Comparison of ENCODE assay signal across 9 mouse cellular contexts in genomic region chr12:28701302-28701701, GRCm38 (mm10). TPM values are rescaled to one million over a fixed set of nuclear protein-coding genes. Genes with fewer than 3 reads are reported as not detected.
DNase-seq lines count a peak whose midpoint lies in the region; ATAC-seq lines count a peak whose summit lies in the region.
"Had no signal": no experiment of that assay in that cellular context is flagged by ENCODE, and none has a peak within 500 bp of the region (broad histone marks: within the 10 kb centered on the region; RNA-seq: fewer than 3 reads in every experiment).

No protein-coding gene starts in this region.

- H3K9ac ChIP-seq in intestine, embryonic 16.5 days (ENCODE audit: low read depth, low read length): no peak overlapping the region
- H3K9ac ChIP-seq in intestine, embryonic 15.5 days: no peak overlapping the region
- peak overlapping the region; percentile 37; the same call in 1 of the 2 replicates for H3K9ac ChIP-seq in forebrain, embryonic 16.5 days (replicated peaks; ENCODE audit: low read depth, low read length)
- H3K9ac ChIP-seq in limb, embryonic 15.5 days: no peak overlapping the region

- peak; percentile 20 for DNase-seq in ES-CJ7 (ENCODE audit: low read depth, low spot score)
- no peak for DNase-seq in urinary bladder, postnatal 4 days (ENCODE audit: low spot score in 2 of 2)
- DNase-seq in spleen, postnatal 4 days (ENCODE audit: low spot score in 2 of 2): no peak
- DNase-seq in embryonic facial prominence, embryonic 10.5 days (ENCODE audit: low spot score): no peak

- peak; percentile 8; the same call in 1 of the 2 replicates for ATAC-seq in intestine, embryonic 16.5 days
- ATAC-seq in intestine, embryonic 15.5 days: no peak
- ATAC-seq in forebrain, embryonic 16.5 days: no peak
- ATAC-seq in limb, embryonic 15.5 days (ENCODE audit: insufficient number of reproducible peaks, low FRiP score, low TSS enrichment, low read depth): no peak

- no peak overlapping the region for H3K4me2 ChIP-seq in intestine, embryonic 16.5 days (ENCODE audit: low read depth, low read length)
- no peak overlapping the region for H3K4me2 ChIP-seq in intestine, embryonic 15.5 days (replicated peaks)
- H3K4me2 ChIP-seq in forebrain, embryonic 16.5 days (ENCODE audit: low read length): no peak overlapping the region
- H3K4me2 ChIP-seq in limb, embryonic 15.5 days: no peak overlapping the region
- H3K4me2 ChIP-seq: embryonic facial prominence, embryonic 13.5 days had no signal

- no peak overlapping the region for H3K27ac ChIP-seq in intestine, embryonic 16.5 days (ENCODE audit: low read length)
- no peak overlapping the region for H3K27ac ChIP-seq in intestine, embryonic 15.5 days
- peak overlapping the region; percentile 90 for H3K27ac ChIP-seq in forebrain, embryonic 16.5 days (ENCODE audit: low read length)
- 0 out of 2 replicates have a peak overlapping the region, but pooled peaks have one; percentile 71 for H3K27ac ChIP-seq in limb, embryonic 15.5 days
- no peak overlapping the region for H3K27ac ChIP-seq in embryonic facial prominence, embryonic 10.5 days (replicated peaks)
- H3K27ac ChIP-seq: embryonic facial prominence, embryonic 13.5 days had no signal

- H3K36me3 ChIP-seq in intestine, embryonic 16.5 days (ENCODE audit: control insufficient read depth, insufficient read depth, low read length): 0 out of 2 replicates have a peak, but pooled peaks cover 3% of the 10 kb centered on the region
- H3K36me3 ChIP-seq in intestine, embryonic 15.5 days: no peaks in the 10 kb centered on the region; the same call in none of the 2 replicates
- no peaks in the 10 kb centered on the region for H3K36me3 ChIP-seq in forebrain, embryonic 16.5 days (ENCODE audit: control insufficient read depth, insufficient read depth)
- H3K36me3 ChIP-seq in limb, embryonic 15.5 days: peaks cover 22% of the 10 kb centered on the region
- H3K36me3 ChIP-seq in embryonic facial prominence, embryonic 10.5 days (replicated peaks): peaks cover 7% of the 10 kb centered on the region

- WGBS in intestine, embryonic 16.5 days: 74% methylated on average over 11 of the region's 11 CpGs
- 82% methylated on average over 11 of the region's 11 CpGs for WGBS in intestine, embryonic 15.5 days
- WGBS in forebrain, embryonic 16.5 days: 61% methylated on average over 11 of the region's 11 CpGs
- WGBS in limb, embryonic 15.5 days: 70% methylated on average over 11 of the region's 11 CpGs
- WGBS in embryonic facial prominence, embryonic 10.5 days: 89% methylated on average over 11 of the region's 11 CpGs

- H3K27me3 ChIP-seq in intestine, embryonic 16.5 days (replicated peaks; ENCODE audit: control insufficient read depth, insufficient read depth, low read length): no peaks in the 10 kb centered on the region
- no peaks in the 10 kb centered on the region for H3K27me3 ChIP-seq in intestine, embryonic 15.5 days (replicated peaks)
- H3K27me3 ChIP-seq in forebrain, embryonic 16.5 days (replicated peaks; ENCODE audit: control insufficient read depth, insufficient read depth, low read length): no peaks in the 10 kb centered on the region
- no peaks in the 10 kb centered on the region for H3K27me3 ChIP-seq in limb, embryonic 15.5 days
- peaks cover 15% of the 10 kb centered on the region; the same call in 1 of the 2 replicates for H3K27me3 ChIP-seq in embryonic facial prominence, embryonic 10.5 days (replicated peaks; ENCODE audit: low read depth, poor library complexity, severe bottlenecking)
- H3K27me3 ChIP-seq: embryonic facial prominence, embryonic 13.5 days had no signal

- H3K9me3 ChIP-seq in intestine, embryonic 16.5 days (ENCODE audit: control insufficient read depth, low read length): no peaks in the 10 kb centered on the region
- no peaks in the 10 kb centered on the region for H3K9me3 ChIP-seq in intestine, embryonic 15.5 days
- H3K9me3 ChIP-seq in forebrain, embryonic 16.5 days (ENCODE audit: control insufficient read depth, low read length): no peaks in the 10 kb centered on the region
- no peaks in the 10 kb centered on the region for H3K9me3 ChIP-seq in limb, embryonic 15.5 days
- H3K9me3 ChIP-seq in embryonic facial prominence, embryonic 10.5 days: no peaks in the 10 kb centered on the region
- H3K9me3 ChIP-seq: embryonic facial prominence, embryonic 13.5 days had no signal

- peaks cover 5% of the 10 kb centered on the region; the same call in 1 of the 2 replicates for H3K4me1 ChIP-seq in intestine, embryonic 16.5 days (ENCODE audit: control insufficient read depth, insufficient read depth, low read length)
- peaks cover 9% of the 10 kb centered on the region; the same call in 1 of the 2 replicates for H3K4me1 ChIP-seq in intestine, embryonic 15.5 days (replicated peaks)
- H3K4me1 ChIP-seq in forebrain, embryonic 16.5 days (replicated peaks; ENCODE audit: control insufficient read depth, insufficient read depth, low read length): peaks cover 42% of the 10 kb centered on the region
- H3K4me1 ChIP-seq in limb, embryonic 15.5 days: peaks cover 9% of the 10 kb centered on the region; the same call in 1 of the 2 replicates
- peaks cover 39% of the 10 kb centered on the region for H3K4me1 ChIP-seq in embryonic facial prominence, embryonic 10.5 days
- H3K4me1 ChIP-seq: embryonic facial prominence, embryonic 13.5 days had no signal

- H3K4me3 ChIP-seq in intestine, embryonic 16.5 days (ENCODE audit: low read length): no peak overlapping the region
- no peak overlapping the region for H3K4me3 ChIP-seq in intestine, embryonic 15.5 days (replicated peaks)
- no peak overlapping the region for H3K4me3 ChIP-seq in forebrain, embryonic 16.5 days (replicated peaks; ENCODE audit: low read length)
- no peak overlapping the region for H3K4me3 ChIP-seq in limb, embryonic 15.5 days
- no peak overlapping the region for H3K4me3 ChIP-seq in embryonic facial prominence, embryonic 10.5 days
- H3K4me3 ChIP-seq: embryonic facial prominence, embryonic 13.5 days had no signal

RNA-seq across cellular contexts. Expression of gene Adi1, which starts 26.3 kb away (rescaled TPM):
- polyA plus RNA-seq in intestine, embryonic 16.5 days (2015; fragmentation: Nextera tagmentation; extraction: Ambion mirVana): 111 and 114 TPM in 2 replicates
- polyA plus RNA-seq in intestine, embryonic 15.5 days (2015; fragmentation: Nextera tagmentation; extraction: Ambion mirVana): 89.4 and 92.1 TPM in 2 replicates
- polyA plus RNA-seq in forebrain, embryonic 16.5 days (2015; fragmentation: Nextera tagmentation; extraction: Ambion mirVana): 40.4 and 44.3 TPM in 2 replicates
- polyA plus RNA-seq in limb, embryonic 15.5 days (2015; fragmentation: Nextera tagmentation; extraction: Ambion mirVana): 66.0 and 70.4 TPM in 2 replicates
- polyA plus RNA-seq in embryonic facial prominence, embryonic 10.5 days (2016; fragmentation: Nextera tagmentation; extraction: Ambion mirVana): 56.9 and 62.2 TPM in 2 replicates

RNA-seq across cellular contexts. Expression of gene Trappc12, which starts 49.0 kb away (rescaled TPM):
- 34.3 and 35.9 TPM in 2 replicates for polyA plus RNA-seq in intestine, embryonic 16.5 days (2015; fragmentation: Nextera tagmentation; extraction: Ambion mirVana)
- polyA plus RNA-seq in intestine, embryonic 15.5 days (2015; fragmentation: Nextera tagmentation; extraction: Ambion mirVana): 34.6 and 34.9 TPM in 2 replicates
- polyA plus RNA-seq in forebrain, embryonic 16.5 days (2015; fragmentation: Nextera tagmentation; extraction: Ambion mirVana): 47.0 and 50.0 TPM in 2 replicates
- polyA plus RNA-seq in limb, embryonic 15.5 days (2015; fragmentation: Nextera tagmentation; extraction: Ambion mirVana): 37.8 and 38.6 TPM in 2 replicates
- polyA plus RNA-seq in embryonic facial prominence, embryonic 10.5 days (2016; fragmentation: Nextera tagmentation; extraction: Ambion mirVana): 35.6 and 35.7 TPM in 2 replicates

RNA-seq across cellular contexts. Expression of gene Eipr1, which starts 50.3 kb away (rescaled TPM):
- polyA plus RNA-seq in intestine, embryonic 16.5 days (2015; fragmentation: Nextera tagmentation; extraction: Ambion mirVana): 29.0 and 32.0 TPM in 2 replicates
- polyA plus RNA-seq in intestine, embryonic 15.5 days (2015; fragmentation: Nextera tagmentation; extraction: Ambion mirVana): 27.3 and 28.6 TPM in 2 replicates
- 75.9 and 79.3 TPM in 2 replicates for polyA plus RNA-seq in forebrain, embryonic 16.5 days (2015; fragmentation: Nextera tagmentation; extraction: Ambion mirVana)
- polyA plus RNA-seq in limb, embryonic 15.5 days (2015; fragmentation: Nextera tagmentation; extraction: Ambion mirVana): 31.6 and 32.8 TPM in 2 replicates
- 43.4 and 44.5 TPM in 2 replicates for polyA plus RNA-seq in embryonic facial prominence, embryonic 10.5 days (2016; fragmentation: Nextera tagmentation; extraction: Ambion mirVana)

RNA-seq across cellular contexts. Expression of gene Rnaseh1, which starts 51.9 kb away (rescaled TPM):
- polyA plus RNA-seq in intestine, embryonic 16.5 days (2015; fragmentation: Nextera tagmentation; extraction: Ambion mirVana): 24.2 and 28.2 TPM in 2 replicates
- 26.1 and 27.9 TPM in 2 replicates for polyA plus RNA-seq in intestine, embryonic 15.5 days (2015; fragmentation: Nextera tagmentation; extraction: Ambion mirVana)
- polyA plus RNA-seq in forebrain, embryonic 16.5 days (2015; fragmentation: Nextera tagmentation; extraction: Ambion mirVana): 27.9 and 30.6 TPM in 2 replicates
- 29.3 and 31.8 TPM in 2 replicates for polyA plus RNA-seq in limb, embryonic 15.5 days (2015; fragmentation: Nextera tagmentation; extraction: Ambion mirVana)
- polyA plus RNA-seq in embryonic facial prominence, embryonic 10.5 days (2016; fragmentation: Nextera tagmentation; extraction: Ambion mirVana): 34.3 and 35.1 TPM in 2 replicates

Comparison
In these comparisons a context has a peak if more than half of its experiments do, and no peak if none do; other contexts are left out.
1. H3K27ac ChIP-seq: peak in forebrain, embryonic 16.5 days (single experiment) and limb, embryonic 15.5 days (single experiment); none in intestine, embryonic 16.5 days (single experiment), intestine, embryonic 15.5 days (single experiment) and embryonic facial prominence, embryonic 10.5 days (single experiment).